Mouse (Mus musculus): ENCODE data around the gene Espn. TPM values are rescaled to one million over a fixed set of nuclear protein-coding genes. Genes with fewer than 3 reads are reported as not detected.
A peak's percentile ranks its signal among the peaks of the same experiment; 100 is the strongest.

Gene Espn
- polyA plus RNA-seq, 1 experiment from 2014 or later: 13.8 TPM

DNA sequence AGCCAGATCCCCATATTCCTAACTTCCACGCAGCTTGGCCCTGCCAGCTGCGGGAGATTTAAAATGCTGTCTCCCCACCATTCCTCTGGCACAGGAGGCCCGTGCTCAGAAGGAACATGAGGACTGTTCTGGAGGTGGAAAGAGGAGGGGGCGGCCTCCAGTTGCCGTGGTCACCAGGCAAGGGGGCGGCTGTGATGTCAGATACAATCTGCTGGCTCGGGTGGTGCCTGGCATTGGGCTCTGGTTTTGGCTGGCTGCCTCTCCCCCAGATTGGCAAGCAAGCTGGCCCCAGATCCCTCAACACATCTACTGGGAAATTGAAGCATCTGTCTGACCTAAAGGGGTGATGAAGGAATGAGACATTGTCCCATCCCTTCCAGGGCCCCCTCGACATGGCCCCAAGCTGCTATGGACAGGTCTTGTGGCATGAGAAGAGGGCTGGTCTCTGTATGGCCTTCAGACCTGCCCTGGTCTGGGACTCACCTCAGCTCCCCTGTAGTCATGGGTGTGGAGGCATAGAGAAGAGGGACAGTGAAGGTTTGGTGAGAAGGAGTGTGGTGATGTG lies 63.5 kb downstream of the Espn start:
- no peak for ATAC-seq (ENCODE audit: low FRiP score, low TSS enrichment)
- Histone ChIP-seq H3K4me3 (ENCODE audit: low read depth, low read length) (no peak overlapping the region), H3K36me3 (ENCODE audit: control insufficient read depth, insufficient read depth, low read length) (no peaks in the 10 kb centered on the region), H3K27me3 (ENCODE audit: control insufficient read depth, insufficient read depth, low read length) (no peaks in the 10 kb centered on the region), H3K9me3 (ENCODE audit: control insufficient read depth, low read length) (no peaks in the 10 kb centered on the region), H3K4me1 (replicated peaks; ENCODE audit: control insufficient read depth, insufficient read depth) (0 out of 2 replicates have a peak, but pooled peaks cover 5% of the 10 kb centered on the region), H3K9ac (ENCODE audit: low read length) (peak overlapping the region; percentile 38), H3K4me2 (replicated peaks; ENCODE audit: low read depth) (peak overlapping the region; percentile 86), H3K27ac (replicated peaks) (no peak overlapping the region)
- TF ChIP-seq CTCF (IDR thresholded peaks at IDR 0.05; ENCODE audit: low read depth) (no peak), EP300 (optimal IDR thresholded peaks at IDR 0.05) (no peak)
- WGBS: 64% methylated on average over 8 of the region's 8 CpGs
- no peak for DNase-seq (ENCODE audit: low spot score)

DNA sequence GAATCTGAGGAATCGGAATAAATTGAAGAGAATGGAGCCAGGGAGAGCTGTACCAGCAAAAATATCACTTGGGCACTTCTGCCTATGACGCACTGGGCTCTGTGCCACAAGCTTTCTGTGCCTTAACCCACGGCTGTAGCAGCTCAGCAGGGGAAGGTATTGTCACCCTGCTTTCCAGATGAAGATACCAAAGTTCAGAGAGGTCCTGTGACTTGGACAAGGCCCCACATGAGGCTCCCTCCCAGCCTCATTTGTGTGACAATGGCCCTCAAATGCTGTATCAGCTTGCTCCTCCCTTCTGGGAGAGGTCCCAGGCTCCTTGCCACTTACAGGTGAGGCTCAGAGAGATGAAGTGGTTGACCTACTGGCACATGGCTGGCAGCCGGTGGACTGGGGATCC lies 64.0 kb downstream of the Espn start:
- ATAC-seq (ENCODE audit: low FRiP score, low TSS enrichment): no peak
- H3K27me3 ChIP-seq (ENCODE audit: control insufficient read depth, insufficient read depth, low read length): no peaks in the 10 kb centered on the region
- H3K4me2 ChIP-seq (replicated peaks; ENCODE audit: low read depth): peak overlapping the region; percentile 86
- 0 out of 2 replicates have a peak, but pooled peaks cover 5% of the 10 kb centered on the region for H3K4me1 ChIP-seq (replicated peaks; ENCODE audit: control insufficient read depth, insufficient read depth)
- 33% methylated on average over 4 of the region's 4 CpGs for WGBS
- no peak overlapping the region for H3K4me3 ChIP-seq (ENCODE audit: low read depth, low read length)
- peak overlapping the region; percentile 79 for H3K9ac ChIP-seq (ENCODE audit: low read length)
- no peaks in the 10 kb centered on the region for H3K9me3 ChIP-seq (ENCODE audit: control insufficient read depth, low read length)
- no peak for DNase-seq (ENCODE audit: low spot score)
- H3K27ac ChIP-seq (replicated peaks): no peak overlapping the region
- no peak for TF ChIP-seq CTCF (IDR thresholded peaks at IDR 0.05; ENCODE audit: low read depth)
- no peak for TF ChIP-seq EP300 (optimal IDR thresholded peaks at IDR 0.05)
- no peaks in the 10 kb centered on the region for H3K36me3 ChIP-seq (ENCODE audit: control insufficient read depth, insufficient read depth, low read length)

DNA sequence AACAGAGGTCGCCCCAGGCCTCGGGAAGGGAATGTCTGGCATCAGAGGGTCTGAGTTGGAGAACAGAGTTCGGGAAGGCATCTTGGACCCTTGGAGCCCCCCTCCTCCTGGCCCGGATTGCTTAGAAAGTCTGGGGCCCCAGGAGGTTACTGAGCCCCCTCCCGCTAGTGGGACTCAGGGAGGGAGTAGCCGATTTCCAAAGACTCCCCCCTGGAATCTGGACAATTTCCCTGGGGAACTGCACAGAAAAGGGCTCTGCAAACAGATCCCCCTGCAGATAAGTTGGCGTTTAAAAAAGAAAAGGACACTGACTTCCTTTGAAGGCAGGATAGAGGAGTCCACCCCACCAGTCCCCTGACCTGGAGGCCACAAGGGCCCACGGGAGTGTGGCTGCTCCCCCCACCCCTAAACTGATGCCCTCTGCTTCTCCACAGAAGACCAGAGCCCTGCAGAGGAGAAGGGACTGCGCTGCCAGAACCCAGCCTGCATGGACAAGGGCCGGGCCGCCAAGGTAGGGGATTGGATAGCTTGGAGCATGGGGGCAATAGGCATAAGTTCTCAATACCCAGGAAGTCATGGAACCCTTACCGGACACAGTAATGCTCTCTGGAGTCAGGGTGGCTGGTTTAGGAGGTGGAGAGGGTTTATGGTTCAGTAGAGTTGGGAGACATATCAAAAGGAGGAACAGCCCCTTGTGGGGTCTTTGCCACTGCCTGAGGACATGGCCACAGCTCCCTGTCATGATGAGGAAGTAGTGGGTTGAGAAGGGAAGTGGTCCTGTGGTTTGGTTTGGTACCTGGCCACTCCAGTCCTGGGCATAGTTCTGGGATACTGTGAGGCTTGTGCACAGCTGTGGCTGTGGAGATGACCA lies 64.7 kb downstream of the Espn start:
- WGBS: 8% methylated on average over 12 of the region's 12 CpGs
- no peak for ATAC-seq (ENCODE audit: low FRiP score, low TSS enrichment)
- H3K9ac ChIP-seq (ENCODE audit: low read length): peak overlapping the region; percentile 79

DNA sequence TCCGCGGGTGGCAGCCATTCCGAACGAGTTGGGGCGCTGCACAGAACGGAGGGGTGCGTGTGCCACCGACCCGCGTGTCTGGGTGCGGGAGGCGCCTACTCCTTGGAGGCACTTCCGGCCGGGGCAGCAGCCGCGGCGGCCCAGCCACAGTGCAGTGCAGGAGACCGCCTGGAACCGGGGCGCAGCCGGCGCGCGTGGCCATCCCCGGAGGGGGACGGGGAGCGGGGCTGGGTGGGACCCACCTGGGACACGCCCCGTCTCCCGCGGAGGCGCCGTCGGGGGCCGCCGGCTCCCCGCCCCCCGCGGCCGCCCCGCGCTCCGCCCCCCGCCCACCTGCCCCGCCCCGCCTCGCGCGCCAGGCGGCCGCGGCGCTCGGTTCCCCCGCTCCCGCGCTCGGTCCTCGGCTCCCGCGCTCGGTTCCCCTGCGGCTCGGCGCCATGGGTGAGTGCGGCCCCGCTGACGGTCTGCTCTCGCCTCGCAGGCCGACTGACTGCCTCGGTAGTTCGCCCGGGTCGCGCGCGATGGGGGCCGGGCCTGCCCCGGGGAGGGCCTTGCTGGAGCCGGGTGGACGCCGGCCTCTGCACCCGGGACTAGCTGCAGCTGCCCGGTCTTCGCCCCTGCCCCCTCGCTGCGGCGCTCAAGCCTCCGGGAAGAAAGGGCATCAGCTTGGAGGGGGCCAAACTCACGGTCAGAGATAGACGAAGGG lies 65.5 kb downstream of the Espn start:
- TF ChIP-seq EP300 (optimal IDR thresholded peaks at IDR 0.05): no peak
- TF ChIP-seq CTCF (IDR thresholded peaks at IDR 0.05; ENCODE audit: low read depth): peak; percentile 27
- no peaks in the 10 kb centered on the region for H3K9me3 ChIP-seq (ENCODE audit: control insufficient read depth, low read length)
- H3K9ac ChIP-seq (ENCODE audit: low read length): peak overlapping the region; percentile 79
- under 1% methylated on average over 35 of the region's 92 CpGs for WGBS
- peak; percentile 84 for ATAC-seq (ENCODE audit: low FRiP score, low TSS enrichment)
- no peaks in the 10 kb centered on the region for H3K36me3 ChIP-seq (ENCODE audit: control insufficient read depth, insufficient read depth, low read length)
- H3K4me1 ChIP-seq (replicated peaks; ENCODE audit: control insufficient read depth, insufficient read depth): 0 out of 2 replicates have a peak, but pooled peaks cover 5% of the 10 kb centered on the region
- H3K4me3 ChIP-seq (ENCODE audit: low read depth, low read length): peak overlapping the region; percentile 73
- peak overlapping the region; percentile 86 for H3K4me2 ChIP-seq (replicated peaks; ENCODE audit: low read depth)
- peak; percentile 76 for DNase-seq (ENCODE audit: low spot score)
- peak overlapping the region; percentile 58; the same call in 1 of the 2 replicates for H3K27ac ChIP-seq (replicated peaks)
- no peaks in the 10 kb centered on the region for H3K27me3 ChIP-seq (ENCODE audit: control insufficient read depth, insufficient read depth, low read length)

More for the DNA sequence above, 64.7 kb downstream of the Espn start:
- Histone ChIP-seq H3K27ac (replicated peaks) (0 out of 2 replicates have a peak overlapping the region, but pooled peaks have one; percentile 18), H3K4me2 (replicated peaks; ENCODE audit: low read depth) (peak overlapping the region; percentile 86), H3K27me3 (ENCODE audit: control insufficient read depth, insufficient read depth, low read length) (no peaks in the 10 kb centered on the region), H3K4me1 (replicated peaks; ENCODE audit: control insufficient read depth, insufficient read depth) (0 out of 2 replicates have a peak, but pooled peaks cover 5% of the 10 kb centered on the region), H3K4me3 (ENCODE audit: low read depth, low read length) (peak overlapping the region; percentile 73), H3K9me3 (ENCODE audit: control insufficient read depth, low read length) (no peaks in the 10 kb centered on the region), H3K36me3 (ENCODE audit: control insufficient read depth, insufficient read depth, low read length) (no peaks in the 10 kb centered on the region)
- no peak for TF ChIP-seq CTCF (IDR thresholded peaks at IDR 0.05; ENCODE audit: low read depth)
- no peak for TF ChIP-seq EP300 (optimal IDR thresholded peaks at IDR 0.05)
- no peak for DNase-seq (ENCODE audit: low spot score)

DNA sequence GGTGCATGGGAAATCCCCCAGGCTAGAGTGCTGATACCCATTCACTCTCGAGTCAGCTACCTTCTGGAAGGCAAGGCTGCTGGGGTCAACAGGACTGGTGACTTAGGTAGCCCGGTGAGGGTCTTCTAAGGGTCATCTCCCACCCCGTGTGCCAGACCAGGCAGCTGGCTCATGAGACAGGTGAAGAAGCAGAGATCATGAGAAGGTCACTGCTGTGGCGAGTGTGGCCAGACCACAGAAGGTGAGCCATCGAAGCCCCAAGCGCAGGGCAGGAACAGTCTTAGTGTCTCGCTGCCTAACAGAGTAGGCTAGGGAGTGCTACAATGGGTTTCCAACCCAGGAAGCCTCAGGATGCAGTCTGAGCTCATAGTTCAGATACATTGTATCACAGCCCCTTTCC lies 67.6 kb downstream of the Espn start:
- Histone ChIP-seq H3K27me3 (ENCODE audit: control insufficient read depth, insufficient read depth, low read length) (no peaks in the 10 kb centered on the region), H3K36me3 (ENCODE audit: control insufficient read depth, insufficient read depth, low read length) (no peaks in the 10 kb centered on the region), H3K9me3 (ENCODE audit: control insufficient read depth, low read length) (no peaks in the 10 kb centered on the region), H3K4me1 (replicated peaks; ENCODE audit: control insufficient read depth, insufficient read depth) (0 out of 2 replicates have a peak, but pooled peaks cover 5% of the 10 kb centered on the region), H3K27ac (replicated peaks) (no peak overlapping the region), H3K9ac (ENCODE audit: low read length) (no peak overlapping the region), H3K4me3 (ENCODE audit: low read depth, low read length) (no peak overlapping the region), H3K4me2 (replicated peaks; ENCODE audit: low read depth) (no peak overlapping the region)
- DNase-seq (ENCODE audit: low spot score) (no peak), ATAC-seq (ENCODE audit: low FRiP score, low TSS enrichment) (no peak)
- no peak for TF ChIP-seq CTCF (IDR thresholded peaks at IDR 0.05; ENCODE audit: low read depth)
- no peak for TF ChIP-seq EP300 (optimal IDR thresholded peaks at IDR 0.05)
- WGBS: 81% methylated on average over 7 of the region's 7 CpGs

All from stomach, postnatal 0 days (tissue).